Mouse (Mus musculus) urinary bladder, adult 18-20 months (tissue): ENCODE results near the gene Gm7168.
"Not testable (repeated sequence)": the region's sequence is repeated elsewhere in the genome, so short reads cannot be mapped to it uniquely, and the experiment has no call there.

Experiments used
- DNase-seq, 2 experiments: peaks; one replicate each; pipeline ENCODE4 v3.0.0; 2022; ENCODE audit warnings: low spot score in 2 of 2, mixed read lengths in 2 of 2

The Gm7168 gene

GRCm38 (mm10) chr17:13948073-13948472 is at the start of gene Gm7168:
Gene Gm7168, plus strand, starts transcription at chr17:13948373.
- DNase-seq, result not testable (repeated sequence)

- no peak for DNase-seq
These were observed 49.3 kb upstream of the Gm7168 start for GRCm38 (mm10) chr17:13898838-13899237.

- no peak for DNase-seq
These were observed 48.9 kb upstream of the Gm7168 start for GRCm38 (mm10) chr17:13899241-13899640.

- DNase-seq, result no peak
These were observed 44.4 kb upstream of the Gm7168 start for GRCm38 (mm10) chr17:13903793-13904192.

- DNase-seq, result no peak
These were observed 41.1 kb upstream of the Gm7168 start for GRCm38 (mm10) chr17:13907082-13907481.

GRCm38 (mm10) chr17:13907681-13908080 is 40.5 kb upstream of the Gm7168 start:
- no peak for DNase-seq

- DNase-seq, result no peak
These were observed 34.2 kb upstream of the Gm7168 start for GRCm38 (mm10) chr17:13913951-13914350.

GRCm38 (mm10) chr17:13914531-13914930 is 33.6 kb upstream of the Gm7168 start:
- no peak for DNase-seq

GRCm38 (mm10) chr17:13920771-13921170 is 27.4 kb upstream of the Gm7168 start:
- DNase-seq, result no peak

GRCm38 (mm10) chr17:13923418-13923817 is 24.8 kb upstream of the Gm7168 start:
- no peak for DNase-seq

- no peak for DNase-seq
These were observed 23.6 kb upstream of the Gm7168 start for GRCm38 (mm10) chr17:13924588-13924987.

GRCm38 (mm10) chr17:13925931-13926330 is 22.2 kb upstream of the Gm7168 start:
- DNase-seq, result no peak

- no peak for DNase-seq
These were observed 17.8 kb upstream of the Gm7168 start for GRCm38 (mm10) chr17:13930421-13930820.

- DNase-seq, result not testable (repeated sequence)
These were observed 12.8 kb upstream of the Gm7168 start for GRCm38 (mm10) chr17:13935364-13935763.

- DNase-seq, result no peak
These were observed 10.4 kb upstream of the Gm7168 start for GRCm38 (mm10) chr17:13937787-13938186.

GRCm38 (mm10) chr17:13938652-13939051 is 9.5 kb upstream of the Gm7168 start:
- DNase-seq, result no peak

- not testable (repeated sequence) for DNase-seq
These were observed 8.9 kb upstream of the Gm7168 start for GRCm38 (mm10) chr17:13939231-13939630.

- DNase-seq, result no peak
These were observed 7.7 kb upstream of the Gm7168 start for GRCm38 (mm10) chr17:13940487-13940886.

- not testable (repeated sequence) for DNase-seq
These were observed 3.4 kb downstream of the Gm7168 start for GRCm38 (mm10) chr17:13951570-13951969.

GRCm38 (mm10) chr17:13958129-13958528 is 10.0 kb downstream of the Gm7168 start:
- DNase-seq, result not testable (repeated sequence)

GRCm38 (mm10) chr17:13962245-13962644 is 14.1 kb downstream of the Gm7168 start:
- not testable (repeated sequence) for DNase-seq

- not testable (repeated sequence) for DNase-seq
These were observed 16.9 kb downstream of the Gm7168 start for GRCm38 (mm10) chr17:13965048-13965447.

- not testable (repeated sequence) for DNase-seq
These were observed 21.7 kb downstream of the Gm7168 start for GRCm38 (mm10) chr17:13969917-13970316.

GRCm38 (mm10) chr17:13970796-13971195 is 22.6 kb downstream of the Gm7168 start:
- not testable (repeated sequence) for DNase-seq
